Mouse (Mus musculus) erythroblast, embryonic 14.5 days (primary cell): ENCODE data around the gene Lrrfip1.

Experiments
- GATA1 ChIP-seq: IDR thresholded peaks from 2 replicates; pipeline ENCODE4 v1.6.1; 2012; ENCODE audit warnings: low read length, inconsistent platforms, mixed read lengths
- TAL1 ChIP-seq: IDR thresholded peaks from 3 replicates; pipeline ENCODE4 v1.6.1; 2012; ENCODE audit warnings: low read length, inconsistent platforms, mixed read lengths

DNA sequence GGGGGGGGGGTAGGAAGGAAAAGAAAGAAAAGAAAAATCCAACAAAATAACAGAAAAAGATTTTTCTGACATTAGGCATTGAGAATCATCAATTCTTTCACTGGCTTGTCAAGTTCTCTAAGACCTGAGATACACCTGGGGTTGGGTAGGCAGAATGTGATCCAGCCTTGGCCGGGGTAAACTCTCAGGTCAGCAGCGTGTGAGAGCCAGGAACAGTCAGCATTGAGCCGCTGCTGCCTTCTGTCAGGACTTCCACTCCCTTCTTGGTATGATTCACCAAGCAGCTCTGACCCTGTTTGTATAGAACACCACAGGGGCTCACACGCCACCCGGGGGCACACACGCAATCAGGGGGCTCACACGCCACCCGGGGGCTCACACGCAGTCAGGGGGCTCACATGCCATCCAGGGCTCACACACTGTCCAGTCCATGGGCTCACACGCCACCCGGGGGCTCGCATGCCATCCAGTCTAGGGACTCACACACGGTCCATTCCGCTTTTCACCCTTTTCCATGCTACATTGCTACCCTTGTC is 9.7 kb downstream of the Lrrfip1 start:
- no peak for TF ChIP-seq GATA1
- TF ChIP-seq TAL1: no peak
